Mouse (Mus musculus) layer of hippocampus, postnatal 10 days (tissue): ENCODE measurements around the gene Tufm. TPM values are rescaled to one million over a fixed set of nuclear protein-coding genes. Genes with fewer than 3 reads are reported as not detected.
A peak's percentile ranks its signal among the peaks of the same experiment; 100 is the strongest.
"Not testable (repeated sequence)": the region's sequence is repeated elsewhere in the genome, so short reads cannot be mapped to it uniquely, and the experiment has no call there.

ENCODE experiments used
- DNase-seq, 2 experiments: peaks; one replicate each; pipeline ENCODE4 v3.0.0; 2021; ENCODE audit warnings: low spot score in 2 of 2
- total RNA-seq, 2 experiments: library from RNA; stranded (reverse); gene quantifications; 2 replicates each; pipeline ENCODE4 v1.2.3; 2021

Tufm gene
- total RNA-seq, 2 experiments from 2014 or later: 88.2 to 106 TPM

DNA sequence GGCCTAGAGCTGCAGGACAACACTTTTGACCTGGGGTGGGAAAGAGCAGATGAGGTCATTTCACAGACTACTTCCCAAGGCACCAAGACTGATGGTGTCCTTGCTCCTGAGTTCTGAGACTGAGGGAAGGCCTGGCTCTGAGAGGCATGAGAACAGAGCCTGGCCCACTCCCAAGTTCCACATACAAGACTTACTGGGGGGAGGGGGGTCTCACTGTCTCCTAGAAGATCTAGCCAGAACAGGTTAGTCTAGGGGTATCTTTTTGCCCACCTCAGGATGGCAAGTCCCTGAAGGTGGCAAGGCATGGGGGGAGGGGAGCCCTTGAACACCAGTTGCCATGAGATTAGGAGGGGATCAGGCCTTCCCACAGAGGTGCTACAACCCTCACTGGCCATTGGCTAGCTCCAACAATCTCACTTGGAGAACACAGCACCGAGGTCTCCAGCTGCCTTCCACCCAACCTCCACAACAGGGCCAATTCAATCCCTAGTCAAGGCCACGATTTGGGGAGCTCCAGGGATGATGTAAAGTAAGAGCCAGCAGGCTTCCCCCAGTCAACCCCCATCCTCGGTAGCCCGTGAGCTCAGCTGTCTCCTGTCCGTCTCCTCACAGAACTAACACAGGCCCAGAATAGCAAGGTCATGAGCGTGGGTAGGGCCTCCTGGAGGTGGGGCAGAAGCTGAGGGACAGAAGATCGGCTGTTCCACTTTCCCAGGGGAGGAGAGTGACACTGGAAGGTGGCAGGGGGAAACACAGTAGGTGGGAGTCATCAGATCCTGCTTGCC, 21.7 kb upstream of the Tufm start:
- no peak for DNase-seq

DNA sequence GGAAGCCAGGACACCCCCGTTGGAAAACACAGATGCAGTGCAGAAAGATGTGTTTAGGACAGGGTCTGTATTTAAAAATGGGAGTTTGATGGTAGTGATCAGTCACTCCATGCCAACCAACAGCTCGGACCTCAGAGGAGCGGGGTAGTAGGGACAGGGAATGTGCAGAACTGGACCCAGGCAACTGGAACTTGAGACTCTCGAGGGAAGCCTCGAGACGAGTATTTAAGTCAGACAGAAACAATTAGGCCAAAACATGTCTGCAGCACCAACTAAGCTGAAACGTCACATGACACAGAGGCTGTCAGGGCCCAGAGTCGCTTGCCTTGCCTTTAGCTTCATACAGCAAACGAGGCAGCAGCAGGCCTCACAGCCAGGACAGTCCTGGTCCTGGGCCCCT, 21.0 kb upstream of the Tufm start:
- DNase-seq: no peak

- no peak for DNase-seq
Observed at GRCm38 (mm10) chr7:126466707-126467106, 20.5 kb upstream of the Tufm start.

- DNase-seq: peak; percentile 46 to 54
Observed at GRCm38 (mm10) chr7:126467271-126467670, 19.9 kb upstream of the Tufm start.

GRCm38 (mm10) chr7:126467834-126468627, 19.1 kb upstream of the Tufm start:
- no peak for DNase-seq

- DNase-seq: no peak
Observed at GRCm38 (mm10) chr7:126470077-126470476, 17.1 kb upstream of the Tufm start.

- no peak for DNase-seq
Observed at GRCm38 (mm10) chr7:126471361-126471760, 15.8 kb upstream of the Tufm start.

- DNase-seq: no peak
Observed at GRCm38 (mm10) chr7:126471853-126472252, 15.3 kb upstream of the Tufm start.

GRCm38 (mm10) chr7:126472306-126472705, 14.9 kb upstream of the Tufm start:
- DNase-seq: no peak

DNA sequence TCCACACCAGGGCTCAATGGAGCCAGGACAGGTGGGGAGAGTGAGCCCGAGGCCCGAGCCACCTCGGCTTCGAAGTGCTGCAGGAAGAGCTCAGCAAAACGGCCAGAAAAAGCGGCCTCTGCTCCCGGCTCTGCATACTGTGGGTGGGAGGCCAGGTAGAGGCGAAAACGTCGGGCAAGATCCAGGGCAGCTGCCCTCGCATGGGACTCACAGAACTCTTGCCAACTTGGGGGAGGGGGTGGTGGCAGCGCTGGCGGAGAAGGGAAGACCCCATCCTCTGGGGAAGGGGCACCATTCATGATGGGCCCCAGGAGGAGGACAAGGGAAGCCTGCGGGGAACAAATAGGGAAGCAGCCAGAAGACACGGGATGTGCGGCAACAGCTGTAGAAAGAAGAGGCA, 14.4 kb upstream of the Tufm start:
- no peak for DNase-seq

GRCm38 (mm10) chr7:126473470-126474086, 13.6 kb upstream of the Tufm start:
- DNase-seq: no peak

- no peak for DNase-seq
Observed at GRCm38 (mm10) chr7:126474486-126474955, 12.6 kb upstream of the Tufm start.

GRCm38 (mm10) chr7:126474993-126475581, 12.1 kb upstream of the Tufm start, which contains the start of gene Sh2b1:
Gene Sh2b1, minus strand, starts transcription at chr7:126475424.
- peak; percentile 84 to 88 for DNase-seq

- no peak for DNase-seq
Observed at GRCm38 (mm10) chr7:126481699-126482098, 5.5 kb upstream of the Tufm start.

DNA sequence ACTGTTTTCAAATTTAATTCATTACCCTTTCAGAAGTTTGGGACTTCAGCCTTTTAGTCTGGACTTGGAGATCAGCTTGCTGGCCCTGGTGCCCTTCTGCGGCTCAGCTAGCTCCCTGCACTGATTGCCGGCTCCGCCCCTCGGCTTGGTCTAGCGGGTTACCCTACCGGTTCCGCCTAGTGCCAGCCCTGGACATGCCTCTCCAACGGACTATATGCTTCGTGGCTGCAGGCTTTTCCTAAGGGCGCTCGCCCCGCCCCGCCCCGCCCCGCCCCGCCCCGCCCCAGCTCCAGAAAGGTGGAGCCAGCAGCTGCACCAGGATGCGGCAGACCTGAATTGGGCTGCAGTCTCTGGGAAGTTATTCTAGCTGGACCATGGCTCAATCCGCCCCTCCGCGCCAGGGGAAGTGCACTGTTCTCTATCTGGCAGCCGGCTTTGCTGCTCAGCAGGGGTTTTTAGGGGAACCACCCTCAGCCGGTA, 4.7 kb upstream of the Tufm start:
- DNase-seq: peak; percentile 42 to 64

- not testable (repeated sequence) for DNase-seq
Observed at GRCm38 (mm10) chr7:126487617-126488385, 640 bp downstream of the Tufm start.

- DNase-seq: no peak
Observed at GRCm38 (mm10) chr7:126491005-126491404, 3.8 kb downstream of the Tufm start.

DNA sequence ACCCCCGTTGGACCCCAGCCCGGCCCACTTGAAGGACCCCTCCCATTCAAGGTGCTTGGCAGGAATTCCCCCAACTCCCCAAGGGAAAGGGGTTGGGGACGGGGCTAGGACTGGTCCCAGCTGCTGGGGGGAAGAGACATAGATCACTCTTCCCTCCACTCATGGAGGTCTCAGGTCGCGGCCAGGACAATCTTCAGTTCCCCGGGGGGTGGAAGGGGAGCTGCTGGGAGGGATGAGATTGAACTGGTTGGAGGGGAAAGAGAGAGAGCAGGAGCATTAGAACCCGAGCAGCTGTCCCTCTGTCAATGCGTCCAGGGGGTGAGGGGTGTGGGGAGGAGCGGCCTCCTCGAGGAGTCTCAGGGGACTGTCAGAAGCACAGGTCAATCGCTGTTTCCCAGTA, 4.8 kb downstream of the Tufm start:
- DNase-seq: no peak

- DNase-seq: no peak
Observed at GRCm38 (mm10) chr7:126494120-126494519, 7.0 kb downstream of the Tufm start.

- no peak for DNase-seq
Observed at GRCm38 (mm10) chr7:126496475-126496874, 9.3 kb downstream of the Tufm start.
